In genomic region chr16:84989938-84990337, GRCm38 (mm10) we compare ENCODE assay signal across 9 mouse cellular contexts.
DNase-seq lines count a peak whose midpoint lies in the region; ATAC-seq and TF ChIP-seq lines count a peak whose summit lies in the region.
"Had no signal": no experiment of that assay in that cellular context is flagged by ENCODE, and none has a peak within 500 bp of the region (broad histone marks: within the 10 kb centered on the region; RNA-seq: fewer than 3 reads in every experiment).

No protein-coding gene starts in this region.

- TF ChIP-seq CTCF in spleen, adult 2 months (IDR thresholded peaks at IDR 0.05; ENCODE audit: extremely low read depth, insufficient read depth, insufficient read length, insufficient replicate concordance) = no peak
- no peak for TF ChIP-seq CTCF in lung, embryonic 14.5 days (IDR thresholded peaks at IDR 0.05; ENCODE audit: low read depth)

- no peak for TF ChIP-seq POLR2A in spleen, adult 2 months (IDR thresholded peaks at IDR 0.05; ENCODE audit: low read depth, low read length)

- no peak overlapping the region for H3K9ac ChIP-seq in lung, embryonic 14.5 days
- H3K9ac ChIP-seq in liver, embryonic 12.5 days = no peak overlapping the region

- no peaks in the 10 kb centered on the region for H3K27me3 ChIP-seq in spleen, adult 2 months (ENCODE audit: control insufficient read depth, insufficient read depth, low read length)
- no peaks in the 10 kb centered on the region for H3K27me3 ChIP-seq in lung, embryonic 14.5 days (ENCODE audit: insufficient read depth, low read length)
- H3K27me3 ChIP-seq in liver, embryonic 12.5 days (replicated peaks) = no peaks in the 10 kb centered on the region

- ATAC-seq in lung, embryonic 14.5 days (ENCODE audit: insufficient read depth) = no peak
- no peak for ATAC-seq in liver, embryonic 12.5 days

- H3K4me2 ChIP-seq in lung, embryonic 14.5 days = no peak overlapping the region
- H3K4me2 ChIP-seq in liver, embryonic 12.5 days = no peak overlapping the region

- peaks cover 6% of the 10 kb centered on the region; the same call in 1 of the 2 replicates for H3K4me1 ChIP-seq in spleen, adult 2 months (ENCODE audit: control insufficient read depth, insufficient read depth, insufficient read length)
- H3K4me1 ChIP-seq in lung, embryonic 14.5 days (ENCODE audit: insufficient read depth) = peaks cover 15% of the 10 kb centered on the region; the same call in 1 of the 2 replicates
- no peaks in the 10 kb centered on the region for H3K4me1 ChIP-seq in liver, embryonic 12.5 days

- no peaks in the 10 kb centered on the region for H3K9me3 ChIP-seq in lung, embryonic 14.5 days (ENCODE audit: low read depth, low read length)
- H3K9me3 ChIP-seq in liver, embryonic 12.5 days (replicated peaks) = no peaks in the 10 kb centered on the region

- WGBS in spleen, adult 2 months = 30% methylated on average over 6 of the region's 6 CpGs
- WGBS in lung, embryonic 14.5 days = 43% methylated on average over 6 of the region's 6 CpGs
- WGBS in liver, embryonic 12.5 days (ENCODE audit: insufficient replicate concordance) = 51% methylated on average over 6 of the region's 6 CpGs

- H3K4me3 ChIP-seq in spleen, adult 2 months (ENCODE audit: extremely low read depth, insufficient read depth, insufficient read length) = no peak overlapping the region
- H3K4me3 ChIP-seq in lung, embryonic 14.5 days (ENCODE audit: low read depth, low read length) = no peak overlapping the region
- H3K4me3 ChIP-seq in liver, embryonic 12.5 days = no peak overlapping the region

- no peaks in the 10 kb centered on the region for H3K36me3 ChIP-seq in spleen, adult 2 months (ENCODE audit: control insufficient read depth, insufficient read depth, low read length)
- H3K36me3 ChIP-seq in lung, embryonic 14.5 days (ENCODE audit: insufficient read depth) = peaks cover 28% of the 10 kb centered on the region; the same call in 1 of the 2 replicates
- H3K36me3 ChIP-seq in liver, embryonic 12.5 days = peaks cover 3% of the 10 kb centered on the region; the same call in 1 of the 2 replicates

- H3K27ac ChIP-seq in spleen, adult 2 months (ENCODE audit: insufficient read depth, low read length) = peak overlapping the region; percentile 58; the same call in 1 of the 2 replicates
- no peak overlapping the region for H3K27ac ChIP-seq in lung, embryonic 14.5 days (ENCODE audit: low read depth)
- H3K27ac ChIP-seq in liver, embryonic 12.5 days = no peak overlapping the region

- peak; percentile 21 for DNase-seq in gastrocnemius, adult 18-20 months (ENCODE audit: low spot score)
- DNase-seq in gastrocnemius, postnatal 4 days (ENCODE audit: low spot score in 2 of 2) = no peak
- no peak for DNase-seq in spleen, adult 2 months (ENCODE audit: low read depth in 1 of 2, low spot score in 2 of 2)
- no peak for DNase-seq in spleen, postnatal 4 days (ENCODE audit: low spot score in 2 of 2)
- DNase-seq in lung, embryonic 14.5 days = peak; percentile 57
- DNase-seq in cerebellum, adult 9-10 months = no peak
- no peak for DNase-seq in retina, postnatal 1 day
- DNase-seq: cerebellum, adult 18-20 months had no signal

Comparison
In these comparisons a context has a peak if more than half of its experiments do, and no peak if none do; other contexts are left out.
1. DNase-seq: peak in gastrocnemius, adult 18-20 months (single experiment) and lung, embryonic 14.5 days (single experiment); none in gastrocnemius, postnatal 4 days (0 of 2), spleen, adult 2 months (0 of 2), spleen, postnatal 4 days (0 of 2), cerebellum, adult 9-10 months (single experiment) and retina, postnatal 1 day (single experiment).